Mouse (Mus musculus): ENCODE results near the gene Gm20547. TPM values are rescaled to one million over a fixed set of nuclear protein-coding genes. Genes with fewer than 3 reads are reported as not detected.

Gm20547 gene
- polyA plus RNA-seq, 1 experiment = 0.05 TPM

- 47% methylated on average over 7 of the region's 7 CpGs for WGBS
- TF ChIP-seq CTCF (conservative IDR thresholded peaks at IDR 0.05; ENCODE audit: insufficient read depth, insufficient read length, low read depth, low read length) (no peak), POLR2A (IDR thresholded peaks at IDR 0.05; ENCODE audit: low read depth, low read length) (no peak)
- no peak for DNase-seq
- H3K4me1 ChIP-seq (ENCODE audit: control insufficient read depth, insufficient read depth, low read length) = peaks cover 6% of the 10 kb centered on the region; the same call in 1 of the 2 replicates
- no peak overlapping the region for H3K27ac ChIP-seq (ENCODE audit: insufficient read depth, low read depth, low read length)
- no peaks in the 10 kb centered on the region for H3K36me3 ChIP-seq (ENCODE audit: control insufficient read depth, insufficient read depth, low read length)
- H3K4me3 ChIP-seq (ENCODE audit: insufficient read depth, low read depth, low read length) = no peak overlapping the region
- H3K27me3 ChIP-seq (replicated peaks; ENCODE audit: control insufficient read depth, insufficient read depth, low read length) = no peaks in the 10 kb centered on the region
Measured at GRCm38 (mm10) chr17:34865981-34866380, 15.9 kb downstream of the Gm20547 start.

GRCm38 (mm10) chr17:34862416-34863081, 19.3 kb downstream of the Gm20547 start, which contains the start of gene Cfb:
Gene Cfb, minus strand, starts transcription at chr17:34862518.
- no peak for TF ChIP-seq CTCF (conservative IDR thresholded peaks at IDR 0.05; ENCODE audit: insufficient read depth, insufficient read length, low read depth, low read length)
- no peak for TF ChIP-seq POLR2A (IDR thresholded peaks at IDR 0.05; ENCODE audit: low read depth, low read length)
- Histone ChIP-seq H3K27ac (ENCODE audit: insufficient read depth, low read depth, low read length) (peak within 1 kb of the TSS; percentile 93), H3K27me3 (replicated peaks; ENCODE audit: control insufficient read depth, insufficient read depth, low read length) (no peaks in the 10 kb centered on the region), H3K36me3 (ENCODE audit: control insufficient read depth, insufficient read depth, low read length) (no peaks in the 10 kb centered on the region), H3K4me1 (ENCODE audit: control insufficient read depth, insufficient read depth, low read length) (peaks cover 6% of the 10 kb centered on the region; the same call in 1 of the 2 replicates), H3K4me3 (ENCODE audit: insufficient read depth, low read depth, low read length) (peak within 1 kb of the TSS; percentile 42)
- DNase-seq = peak; percentile 92
- WGBS = 16% methylated on average over 8 of the region's 8 CpGs

GRCm38 (mm10) chr17:34861704-34862415, 20.0 kb downstream of the Gm20547 start:
- peak overlapping the region; percentile 42 for H3K4me3 ChIP-seq (ENCODE audit: insufficient read depth, low read depth, low read length)
- no peaks in the 10 kb centered on the region for H3K27me3 ChIP-seq (replicated peaks; ENCODE audit: control insufficient read depth, insufficient read depth, low read length)
- no peaks in the 10 kb centered on the region for H3K36me3 ChIP-seq (ENCODE audit: control insufficient read depth, insufficient read depth, low read length)
- H3K4me1 ChIP-seq (ENCODE audit: control insufficient read depth, insufficient read depth, low read length) = peaks cover 6% of the 10 kb centered on the region; the same call in 1 of the 2 replicates
- WGBS = 39% methylated on average over 13 of the region's 13 CpGs
- DNase-seq = peak; percentile 87
- H3K27ac ChIP-seq (ENCODE audit: insufficient read depth, low read depth, low read length) = peak overlapping the region; percentile 93
- TF ChIP-seq POLR2A (IDR thresholded peaks at IDR 0.05; ENCODE audit: low read depth, low read length) (no peak), CTCF (conservative IDR thresholded peaks at IDR 0.05; ENCODE audit: insufficient read depth, insufficient read length, low read depth, low read length) (no peak)

GRCm38 (mm10) chr17:34860514-34860913, 21.3 kb downstream of the Gm20547 start:
- no peak for TF ChIP-seq CTCF (conservative IDR thresholded peaks at IDR 0.05; ENCODE audit: insufficient read depth, insufficient read length, low read depth, low read length)
- no peak for TF ChIP-seq POLR2A (IDR thresholded peaks at IDR 0.05; ENCODE audit: low read depth, low read length)
- Histone ChIP-seq H3K27me3 (replicated peaks; ENCODE audit: control insufficient read depth, insufficient read depth, low read length) (no peaks in the 10 kb centered on the region), H3K36me3 (ENCODE audit: control insufficient read depth, insufficient read depth, low read length) (no peaks in the 10 kb centered on the region), H3K4me1 (ENCODE audit: control insufficient read depth, insufficient read depth, low read length) (peaks cover 6% of the 10 kb centered on the region; the same call in 1 of the 2 replicates), H3K27ac (ENCODE audit: insufficient read depth, low read depth, low read length) (no peak overlapping the region), H3K4me3 (ENCODE audit: insufficient read depth, low read depth, low read length) (no peak overlapping the region)
- WGBS = 65% methylated on average over 9 of the region's 9 CpGs
- no peak for DNase-seq

GRCm38 (mm10) chr17:34858670-34859069, 23.2 kb downstream of the Gm20547 start:
- Histone ChIP-seq H3K4me3 (ENCODE audit: insufficient read depth, low read depth, low read length) (no peak overlapping the region), H3K36me3 (ENCODE audit: control insufficient read depth, insufficient read depth, low read length) (no peaks in the 10 kb centered on the region), H3K4me1 (ENCODE audit: control insufficient read depth, insufficient read depth, low read length) (peaks cover 6% of the 10 kb centered on the region; the same call in 1 of the 2 replicates), H3K27me3 (replicated peaks; ENCODE audit: control insufficient read depth, insufficient read depth, low read length) (no peaks in the 10 kb centered on the region), H3K27ac (ENCODE audit: insufficient read depth, low read depth, low read length) (no peak overlapping the region)
- DNase-seq = no peak
- WGBS = 63% methylated on average over 4 of the region's 4 CpGs
- TF ChIP-seq CTCF (conservative IDR thresholded peaks at IDR 0.05; ENCODE audit: insufficient read depth, insufficient read length, low read depth, low read length) = no peak
- TF ChIP-seq POLR2A (IDR thresholded peaks at IDR 0.05; ENCODE audit: low read depth, low read length) = no peak

- no peak overlapping the region for H3K4me3 ChIP-seq (ENCODE audit: insufficient read depth, low read depth, low read length)
- H3K4me1 ChIP-seq (ENCODE audit: control insufficient read depth, insufficient read depth, low read length) = peaks cover 4% of the 10 kb centered on the region; the same call in 1 of the 2 replicates
- TF ChIP-seq CTCF (conservative IDR thresholded peaks at IDR 0.05; ENCODE audit: insufficient read depth, insufficient read length, low read depth, low read length) (peak; percentile 72), POLR2A (IDR thresholded peaks at IDR 0.05; ENCODE audit: low read depth, low read length) (no peak)
- H3K27me3 ChIP-seq (replicated peaks; ENCODE audit: control insufficient read depth, insufficient read depth, low read length) = no peaks in the 10 kb centered on the region
- H3K27ac ChIP-seq (ENCODE audit: insufficient read depth, low read depth, low read length) = no peak overlapping the region
- 24% methylated on average over 3 of the region's 3 CpGs for WGBS
- no peaks in the 10 kb centered on the region for H3K36me3 ChIP-seq (ENCODE audit: control insufficient read depth, insufficient read depth, low read length)
- DNase-seq = peak; percentile 58
Measured at GRCm38 (mm10) chr17:34855825-34856224, 26.0 kb downstream of the Gm20547 start.

- TF ChIP-seq CTCF (conservative IDR thresholded peaks at IDR 0.05; ENCODE audit: insufficient read depth, insufficient read length, low read depth, low read length) = no peak
- no peak for TF ChIP-seq POLR2A (IDR thresholded peaks at IDR 0.05; ENCODE audit: low read depth, low read length)
- Histone ChIP-seq H3K36me3 (ENCODE audit: control insufficient read depth, insufficient read depth, low read length) (no peaks in the 10 kb centered on the region), H3K27me3 (replicated peaks; ENCODE audit: control insufficient read depth, insufficient read depth, low read length) (no peaks in the 10 kb centered on the region), H3K4me1 (ENCODE audit: control insufficient read depth, insufficient read depth, low read length) (peaks cover 4% of the 10 kb centered on the region; the same call in 1 of the 2 replicates), H3K4me3 (ENCODE audit: insufficient read depth, low read depth, low read length) (no peak overlapping the region), H3K27ac (ENCODE audit: insufficient read depth, low read depth, low read length) (no peak overlapping the region)
- 61% methylated on average over 3 of the region's 3 CpGs for WGBS
- DNase-seq = no peak
Measured at GRCm38 (mm10) chr17:34854761-34855160, 27.1 kb downstream of the Gm20547 start.
